Mouse (Mus musculus) thymus, adult 2 months (tissue): ENCODE measurements around the gene Mpzl1. TPM values are rescaled to one million over a fixed set of nuclear protein-coding genes. Genes with fewer than 3 reads are reported as not detected.

Experiments used
- DNase-seq: peaks from one replicate; pipeline ENCODE4 v3.0.0; 2021
- H3K27ac ChIP-seq: fragments of 200-500 bp; 2 replicates; pipeline ENCODE4 v1.5.1; 2012; ENCODE audit warnings: low read length, control low read depth; ENCODE audit not compliant: control insufficient read depth, insufficient read depth
- H3K27me3 ChIP-seq: fragments of 200-500 bp; 2 replicates; pipeline ENCODE4 v1.6.1; 2012; ENCODE audit warnings: mild to moderate bottlenecking, low read length, moderate library complexity, mixed read lengths; ENCODE audit not compliant: control insufficient read depth, insufficient read depth
- H3K36me3 ChIP-seq: fragments of 200-500 bp; 2 replicates; pipeline ENCODE4 v1.6.1; 2012; ENCODE audit warnings: mild to moderate bottlenecking, low read length, moderate library complexity; ENCODE audit not compliant: control insufficient read depth, insufficient read depth
- H3K4me1 ChIP-seq: fragments of 200-500 bp; replicated peaks from 2 replicates; pipeline ENCODE4 v1.6.1; 2012; ENCODE audit warnings: low read length; ENCODE audit not compliant: control insufficient read depth, insufficient read depth
- H3K4me3 ChIP-seq: fragments of 200-500 bp; 2 replicates; pipeline ENCODE4 v1.5.1; 2012; ENCODE audit warnings: mild to moderate bottlenecking, low read length, control low read depth, moderate library complexity; ENCODE audit not compliant: control insufficient read depth, insufficient read depth
- CTCF ChIP-seq: fragments of 200-500 bp; IDR thresholded peaks from 2 replicates; pipeline ENCODE4 v1.5.1; 2012; ENCODE audit warnings: mild to moderate bottlenecking, control low read depth, low read length, moderate library complexity, borderline replicate concordance; ENCODE audit not compliant: control insufficient read depth, poor library complexity, insufficient read depth; ENCODE audit errors: extremely low read depth
- POLR2A ChIP-seq: fragments of 200-500 bp; IDR thresholded peaks from 2 replicates; pipeline ENCODE4 v1.6.1; 2012; ENCODE audit warnings: mild to moderate bottlenecking, low read length, control low read depth, moderate library complexity; ENCODE audit not compliant: control insufficient read depth, poor library complexity, insufficient read depth; ENCODE audit errors: extremely low read depth
- WGBS: fragments of 180-500 bp; shearing (Covaris S2); methylation state at CpG from one replicate; pipeline ENCODE4 v1.1.7; 2018; 5-methylcytosine and 5-hydroxymethylcytosine counted together
- polyA plus RNA-seq: library from polyadenylated mRNA; depleted of rRNA; stranded (reverse); fragments of >200 nt; gene quantifications from 2 replicates; pipeline ENCODE4 v1.2.3, GENCODE M21; 2012

The Mpzl1 gene
- polyA plus RNA-seq, 1 experiment: 5.9 TPM

DNA sequence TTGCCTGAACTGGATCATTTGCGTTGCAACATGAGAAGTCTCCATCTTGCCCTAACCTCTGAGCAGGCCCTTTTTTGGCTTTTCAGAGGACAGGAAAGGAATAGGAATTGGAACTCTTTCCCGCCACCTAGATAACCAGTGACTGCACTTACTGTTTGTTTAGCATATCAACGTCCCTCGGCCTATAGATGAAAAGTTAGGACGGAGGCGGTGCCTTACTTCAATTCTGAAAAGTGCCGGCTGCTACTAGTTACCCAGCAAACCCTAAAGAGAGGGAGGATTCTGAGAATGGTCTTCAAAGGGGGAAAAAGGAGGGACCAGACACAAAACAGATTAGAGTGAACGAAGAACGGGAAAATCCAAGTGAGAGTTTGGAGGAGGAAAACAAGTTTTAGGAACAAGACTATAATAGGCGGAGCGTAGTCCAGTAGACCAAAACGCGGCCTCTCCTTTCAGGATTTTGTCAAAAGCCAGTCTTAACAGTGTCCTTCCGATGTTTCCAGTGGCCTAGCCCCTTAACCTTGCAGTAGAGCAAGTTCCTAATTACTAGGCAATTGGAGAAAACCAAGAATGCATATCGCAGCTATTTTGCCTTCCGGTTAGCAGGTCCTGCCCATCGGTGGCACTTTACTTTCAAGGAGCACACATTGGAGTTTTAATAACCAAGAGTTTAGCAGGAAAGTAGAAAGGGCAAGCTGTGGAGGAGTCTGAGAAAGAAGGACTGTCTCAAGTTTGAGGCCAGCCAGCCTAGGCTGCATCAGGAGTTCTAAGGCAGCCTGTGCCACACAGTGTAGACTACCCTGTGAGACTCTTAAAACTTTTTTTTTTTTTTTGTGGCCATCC lies 938 bp upstream of the Mpzl1 start:
- 90% methylated on average over 17 of the region's 17 CpGs for WGBS
- H3K27me3 ChIP-seq: peaks cover 2% of the 10 kb centered on the region; the same call in 1 of the 2 replicates
- H3K36me3 ChIP-seq: no peaks in the 10 kb centered on the region
- no peak overlapping the region for H3K27ac ChIP-seq
- H3K4me3 ChIP-seq: no peak overlapping the region
- H3K4me1 ChIP-seq: peaks cover 6% of the 10 kb centered on the region; the same call in 1 of the 2 replicates
- no peak for DNase-seq
- TF ChIP-seq POLR2A (no peak), CTCF (no peak)

DNA sequence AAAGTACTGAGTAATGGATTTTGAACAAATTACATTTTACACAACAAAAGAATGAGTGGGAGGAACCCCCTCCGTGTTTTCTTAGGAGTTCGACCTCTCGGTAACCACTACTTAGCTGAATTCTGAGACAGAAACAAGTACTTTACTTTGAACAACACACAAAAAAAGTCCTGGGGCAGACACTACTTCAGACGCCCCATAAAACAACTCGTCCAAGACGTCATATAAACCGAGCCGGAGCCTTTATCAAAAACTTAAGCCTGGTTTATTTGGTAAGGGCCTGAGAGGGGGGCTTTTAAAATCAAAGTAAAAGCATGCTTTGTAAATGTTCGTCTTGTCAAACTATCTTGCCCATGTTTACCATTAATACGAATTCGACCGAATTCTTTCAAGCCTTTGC lies 993 bp downstream of the Mpzl1 start:
- WGBS: 59% methylated on average over 12 of the region's 12 CpGs
- no peak overlapping the region for H3K4me3 ChIP-seq

GRCm38 (mm10) chr1:165631136-165631535 lies 3.2 kb downstream of the Mpzl1 start:
- peaks cover 2% of the 10 kb centered on the region; the same call in 1 of the 2 replicates for H3K27me3 ChIP-seq
- no peak overlapping the region for H3K27ac ChIP-seq
- peaks cover 6% of the 10 kb centered on the region; the same call in 1 of the 2 replicates for H3K4me1 ChIP-seq
- 77% methylated on average over 8 of the region's 8 CpGs for WGBS
- no peaks in the 10 kb centered on the region for H3K36me3 ChIP-seq
- DNase-seq: no peak
- H3K4me3 ChIP-seq: no peak overlapping the region
- TF ChIP-seq CTCF (no peak), POLR2A (no peak)

More for the DNA sequence above, 993 bp downstream of the Mpzl1 start:
- peaks cover 6% of the 10 kb centered on the region; the same call in 1 of the 2 replicates for H3K4me1 ChIP-seq
- H3K36me3 ChIP-seq: no peaks in the 10 kb centered on the region
- H3K27me3 ChIP-seq: peaks cover 2% of the 10 kb centered on the region; the same call in 1 of the 2 replicates
- TF ChIP-seq POLR2A (no peak), CTCF (no peak)
- no peak for DNase-seq
- no peak overlapping the region for H3K27ac ChIP-seq

GRCm38 (mm10) chr1:165629975-165630374 lies 4.4 kb downstream of the Mpzl1 start:
- no peak for DNase-seq
- no peak overlapping the region for H3K4me3 ChIP-seq
- 61% methylated on average over 8 of the region's 8 CpGs for WGBS
- H3K27me3 ChIP-seq: peaks cover 2% of the 10 kb centered on the region; the same call in 1 of the 2 replicates
- peaks cover 6% of the 10 kb centered on the region; the same call in 1 of the 2 replicates for H3K4me1 ChIP-seq
- no peak for TF ChIP-seq POLR2A
- no peak for TF ChIP-seq CTCF
- H3K27ac ChIP-seq: no peak overlapping the region
- no peaks in the 10 kb centered on the region for H3K36me3 ChIP-seq

GRCm38 (mm10) chr1:165628603-165629002 lies 5.7 kb downstream of the Mpzl1 start:
- no peak for DNase-seq
- 63% methylated on average over 1 of the region's 1 CpGs for WGBS
- TF ChIP-seq CTCF (no peak), POLR2A (no peak)
- no peaks in the 10 kb centered on the region for H3K36me3 ChIP-seq
- no peak overlapping the region for H3K4me3 ChIP-seq
- no peaks in the 10 kb centered on the region for H3K4me1 ChIP-seq
- no peak overlapping the region for H3K27ac ChIP-seq
- H3K27me3 ChIP-seq: no peaks in the 10 kb centered on the region; the same call in 1 of the 2 replicates

DNA sequence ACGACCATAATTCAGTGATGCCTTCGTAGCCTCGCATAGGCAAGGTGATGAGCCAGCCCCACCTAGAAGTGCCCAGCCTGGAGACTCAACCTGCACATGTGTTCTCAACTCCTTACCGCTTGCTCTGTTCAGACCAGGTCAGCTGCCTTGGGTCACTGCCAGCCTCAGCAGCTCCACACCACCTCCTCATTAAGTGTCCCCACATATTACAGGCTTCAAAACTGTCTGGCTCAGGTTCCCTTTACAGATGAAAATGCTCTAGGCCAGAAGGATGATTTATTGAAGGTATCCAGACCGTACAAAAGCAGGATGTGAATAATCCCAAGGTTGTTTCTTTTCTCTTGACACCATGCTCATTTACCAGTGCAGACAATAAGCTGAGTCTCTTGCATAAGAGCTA lies 8.4 kb downstream of the Mpzl1 start:
- DNase-seq: no peak
- Histone ChIP-seq H3K27me3 (no peaks in the 10 kb centered on the region), H3K27ac (no peak overlapping the region), H3K4me1 (no peaks in the 10 kb centered on the region), H3K4me3 (no peak overlapping the region), H3K36me3 (no peaks in the 10 kb centered on the region)
- no peak for TF ChIP-seq CTCF
- no peak for TF ChIP-seq POLR2A
- WGBS: 93% methylated on average over 5 of the region's 5 CpGs
